Mouse (Mus musculus): ENCODE results near the gene Hhipl1.
A peak's percentile ranks its signal among the peaks of the same experiment; 100 is the strongest.

Gene Hhipl1

GRCm38 (mm10) chr12:108305812-108306794 is at the start of gene Hhipl1:
Gene Hhipl1 (plus strand): TSS chr12:108306270.
- no peak for DNase-seq (ENCODE audit: low spot score)

- no peak for DNase-seq (ENCODE audit: low spot score)
These were observed 49.3 kb upstream of the Hhipl1 start for GRCm38 (mm10) chr12:108256734-108257133.

GRCm38 (mm10) chr12:108259322-108260049 is 46.6 kb upstream of the Hhipl1 start:
- no peak for DNase-seq (ENCODE audit: low spot score)

GRCm38 (mm10) chr12:108260950-108261349 is 45.1 kb upstream of the Hhipl1 start:
- no peak for DNase-seq (ENCODE audit: low spot score)

GRCm38 (mm10) chr12:108264918-108265317 is 41.2 kb upstream of the Hhipl1 start:
- DNase-seq (ENCODE audit: low spot score): no peak

- DNase-seq (ENCODE audit: low spot score): no peak
These were observed 40.0 kb upstream of the Hhipl1 start for GRCm38 (mm10) chr12:108265831-108266619.

- no peak for DNase-seq (ENCODE audit: low spot score)
These were observed 38.4 kb upstream of the Hhipl1 start for GRCm38 (mm10) chr12:108267653-108268052.

- no peak for DNase-seq (ENCODE audit: low spot score)
These were observed 37.1 kb upstream of the Hhipl1 start for GRCm38 (mm10) chr12:108268970-108269369.

GRCm38 (mm10) chr12:108269699-108270098 is 36.4 kb upstream of the Hhipl1 start:
- no peak for DNase-seq (ENCODE audit: low spot score)

GRCm38 (mm10) chr12:108270240-108270919 is 35.7 kb upstream of the Hhipl1 start:
- DNase-seq (ENCODE audit: low spot score): no peak

GRCm38 (mm10) chr12:108271351-108272142 is 34.5 kb upstream of the Hhipl1 start:
- no peak for DNase-seq (ENCODE audit: low spot score)

GRCm38 (mm10) chr12:108272143-108272635 is 33.9 kb upstream of the Hhipl1 start:
- DNase-seq (ENCODE audit: low spot score): no peak

GRCm38 (mm10) chr12:108273466-108274312 is 32.4 kb upstream of the Hhipl1 start:
- DNase-seq (ENCODE audit: low spot score): no peak

GRCm38 (mm10) chr12:108274313-108274595 is 31.8 kb upstream of the Hhipl1 start:
- no peak for DNase-seq (ENCODE audit: low spot score)

- no peak for DNase-seq (ENCODE audit: low spot score)
These were observed 31.2 kb upstream of the Hhipl1 start, which contains the start of gene Ccdc85c for GRCm38 (mm10) chr12:108274661-108275507. Gene Ccdc85c (minus strand): TSS chr12:108275425.

GRCm38 (mm10) chr12:108275508-108275890 is 30.6 kb upstream of the Hhipl1 start:
- peak; percentile 87 for DNase-seq (ENCODE audit: low spot score)

GRCm38 (mm10) chr12:108275920-108276822 is 29.9 kb upstream of the Hhipl1 start:
- DNase-seq (ENCODE audit: low spot score): no peak

Data from c-Kit-positive CD71-positive TER-119-positive erythroid progenitor cells, embryonic 14.5 days (primary cell).